Mouse (Mus musculus) stomach, embryonic 15.5 days (tissue): ENCODE measurements around the gene Pnpla7. TPM values are rescaled to one million over a fixed set of nuclear protein-coding genes. Genes with fewer than 3 reads are reported as not detected.

Source experiments
- ATAC-seq: fragments of 200-750 bp; cut with Nextera tagmentation; 2 replicates; pipeline ENCODE4 v1.8.0; 2017; ENCODE audit warnings: low read depth, moderate number of reproducible peaks, moderate TSS enrichment; ENCODE audit not compliant: insufficient read depth, low FRiP score
- H3K27ac ChIP-seq: fragments of 300-500 bp; sonication (generic); 2 replicates; pipeline ENCODE4 v1.5.1; 2015; ENCODE audit warnings: mild to moderate bottlenecking, inconsistent platforms
- H3K27me3 ChIP-seq: fragments of 300-500 bp; sonication (generic); replicated peaks from 2 replicates; pipeline ENCODE4 v1.6.1; 2015; ENCODE audit warnings: inconsistent platforms
- H3K36me3 ChIP-seq: fragments of 300-500 bp; sonication (generic); 2 replicates; pipeline ENCODE4 v1.6.1; 2015; ENCODE audit warnings: inconsistent platforms
- H3K4me1 ChIP-seq: fragments of 300-500 bp; sonication (generic); 2 replicates; pipeline ENCODE4 v1.6.1; 2015; ENCODE audit warnings: inconsistent platforms
- H3K4me2 ChIP-seq: fragments of 300-500 bp; sonication (generic); 2 replicates; pipeline ENCODE4 v1.6.1; 2015; ENCODE audit warnings: mild to moderate bottlenecking, inconsistent platforms
- H3K4me3 ChIP-seq: fragments of 300-500 bp; sonication (generic); replicated peaks from 2 replicates; pipeline ENCODE4 v1.5.1; 2015; ENCODE audit warnings: inconsistent platforms
- H3K9ac ChIP-seq: fragments of 300-500 bp; sonication (generic); 2 replicates; pipeline ENCODE4 v1.6.1; 2015; ENCODE audit warnings: inconsistent platforms
- H3K9me3 ChIP-seq: fragments of 300-500 bp; sonication (generic); 2 replicates; pipeline ENCODE4 v1.6.1; 2016; ENCODE audit warnings: inconsistent platforms
- WGBS: fragments of 180-500 bp; shearing (Covaris S2); methylation state at CpG from one replicate; pipeline ENCODE4 v1.1.7; 2015; 5-methylcytosine and 5-hydroxymethylcytosine counted together
- polyA plus RNA-seq: library from polyadenylated mRNA; unstranded; fragments of >200 nt; fragmentation: Nextera tagmentation; extraction: Ambion mirVana; gene quantifications from 2 replicates; pipeline ENCODE4 v1.2.1, GENCODE M21; 2015

The Pnpla7 gene
- polyA plus RNA-seq, 1 experiment from 2014 or later: 8.6 TPM

DNA sequence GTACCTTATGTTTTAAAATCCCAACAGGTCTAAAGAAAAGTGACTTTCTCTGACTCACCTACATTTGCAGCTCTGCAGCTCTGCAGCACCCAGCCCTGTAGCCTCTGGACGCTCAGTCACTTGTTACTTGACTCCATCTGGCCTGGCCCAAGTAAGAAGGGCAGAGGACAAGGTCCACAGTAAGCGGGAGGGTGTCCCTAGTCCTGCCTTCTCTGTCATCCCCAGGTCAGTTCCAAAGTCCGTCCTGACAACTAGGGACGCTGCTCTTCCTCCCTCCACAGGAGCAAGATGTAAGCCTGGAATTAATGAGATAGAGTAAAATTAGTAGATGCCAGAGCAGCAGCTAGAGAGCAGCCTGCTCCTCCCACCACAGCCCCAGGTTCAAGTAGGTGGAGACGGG is 104.2 kb downstream of the Pnpla7 start, which contains the start of gene Entpd8:
TSS of gene Entpd8 (plus strand) at position 229 of the 400 bp plus-strand sequence.
- Histone ChIP-seq H3K27me3 (no peaks in the 10 kb centered on the region), H3K9me3 (no peaks in the 10 kb centered on the region), H3K4me3 (no peak within 1 kb of the TSS), H3K36me3 (no peaks in the 10 kb centered on the region), H3K27ac (peak within 1 kb of the TSS; percentile 46; the same call in 1 of the 2 replicates), H3K4me2 (no peak within 1 kb of the TSS), H3K4me1 (0 out of 2 replicates have a peak, but pooled peaks cover 4% of the 10 kb centered on the region), H3K9ac (no peak within 1 kb of the TSS)
- WGBS: 50% methylated on average over 5 of the region's 5 CpGs
- ATAC-seq: peak; percentile 35; the same call in 1 of the 2 replicates

- WGBS: 77% methylated on average over 4 of the region's 4 CpGs
- H3K4me3 ChIP-seq: no peak overlapping the region
- no peaks in the 10 kb centered on the region for H3K36me3 ChIP-seq
- ATAC-seq: peak; percentile 51
- no peaks in the 10 kb centered on the region for H3K27me3 ChIP-seq
- no peak overlapping the region for H3K9ac ChIP-seq
- no peak overlapping the region for H3K27ac ChIP-seq
- H3K4me2 ChIP-seq: no peak overlapping the region
- 0 out of 2 replicates have a peak, but pooled peaks cover 4% of the 10 kb centered on the region for H3K4me1 ChIP-seq
- no peaks in the 10 kb centered on the region for H3K9me3 ChIP-seq
Observed at GRCm38 (mm10) chr2:25083697-25084096, 107.9 kb downstream of the Pnpla7 start.

- no peak overlapping the region for H3K9ac ChIP-seq
- no peak overlapping the region for H3K4me3 ChIP-seq
- ATAC-seq: no peak
- H3K36me3 ChIP-seq: no peaks in the 10 kb centered on the region
- 87% methylated on average over 5 of the region's 5 CpGs for WGBS
- no peak overlapping the region for H3K27ac ChIP-seq
- H3K4me2 ChIP-seq: no peak overlapping the region
- no peaks in the 10 kb centered on the region for H3K9me3 ChIP-seq
- no peaks in the 10 kb centered on the region for H3K27me3 ChIP-seq
- 0 out of 2 replicates have a peak, but pooled peaks cover 4% of the 10 kb centered on the region for H3K4me1 ChIP-seq
Observed at GRCm38 (mm10) chr2:25085571-25085970, 109.7 kb downstream of the Pnpla7 start.

- no peak for ATAC-seq
- no peak overlapping the region for H3K27ac ChIP-seq
- WGBS: 92% methylated on average over 2 of the region's 2 CpGs
Observed at GRCm38 (mm10) chr2:25087842-25088241, 112.0 kb downstream of the Pnpla7 start.

DNA sequence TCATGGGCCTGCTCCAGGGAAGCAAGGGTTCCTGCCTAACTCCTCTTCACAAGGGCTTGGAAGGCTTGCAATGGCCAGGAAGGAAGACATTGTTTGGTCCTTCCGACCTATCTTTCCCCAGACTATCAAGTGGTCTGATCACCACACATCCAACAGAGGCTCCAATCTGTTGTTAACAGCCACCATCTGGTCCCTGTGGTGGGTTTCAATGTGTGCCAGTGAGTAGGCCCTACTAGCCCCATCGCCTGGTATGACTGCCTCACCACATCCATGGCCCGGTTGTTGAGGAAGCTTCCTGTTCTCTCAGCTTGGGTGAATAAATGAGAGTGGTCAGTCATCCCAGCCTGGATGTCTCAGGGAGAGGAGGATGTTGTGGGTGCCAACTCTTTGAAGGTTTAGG is 112.8 kb downstream of the Pnpla7 start:
- no peak overlapping the region for H3K27ac ChIP-seq
- H3K27me3 ChIP-seq: no peaks in the 10 kb centered on the region
- WGBS: 73% methylated on average over 3 of the region's 3 CpGs
- H3K4me3 ChIP-seq: no peak overlapping the region
- H3K4me1 ChIP-seq: 0 out of 2 replicates have a peak, but pooled peaks cover under 1% of the 10 kb centered on the region
- no peak overlapping the region for H3K9ac ChIP-seq
- no peaks in the 10 kb centered on the region for H3K9me3 ChIP-seq
- ATAC-seq: no peak
- H3K4me2 ChIP-seq: no peak overlapping the region
- H3K36me3 ChIP-seq: no peaks in the 10 kb centered on the region

More at GRCm38 (mm10) chr2:25087842-25088241, 112.0 kb downstream of the Pnpla7 start:
- no peak overlapping the region for H3K9ac ChIP-seq
- H3K27me3 ChIP-seq: no peaks in the 10 kb centered on the region
- no peak overlapping the region for H3K4me2 ChIP-seq
- 0 out of 2 replicates have a peak, but pooled peaks cover 4% of the 10 kb centered on the region for H3K4me1 ChIP-seq
- H3K4me3 ChIP-seq: no peak overlapping the region
- H3K9me3 ChIP-seq: no peaks in the 10 kb centered on the region
- no peaks in the 10 kb centered on the region for H3K36me3 ChIP-seq

DNA sequence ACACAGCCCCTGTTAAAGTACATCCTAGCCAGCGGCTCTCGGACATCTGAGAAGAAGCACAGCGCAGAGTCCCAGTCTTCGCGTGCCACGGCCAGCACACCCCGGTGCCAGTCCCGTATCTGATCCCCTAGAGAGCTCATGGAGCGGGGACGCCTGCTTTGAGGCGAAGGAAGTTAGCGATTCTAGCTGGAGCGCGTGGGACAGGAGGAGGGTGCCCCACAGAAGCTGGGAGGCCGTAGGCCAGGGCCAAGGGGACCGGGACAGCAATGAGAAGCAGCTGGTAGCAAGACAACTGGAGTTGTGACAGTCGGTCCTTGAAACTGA is 118.9 kb downstream of the Pnpla7 start:
- 0 out of 2 replicates have a peak overlapping the region, but pooled peaks have one; percentile 19 for H3K9ac ChIP-seq
- peaks cover 8% of the 10 kb centered on the region; the same call in 1 of the 2 replicates for H3K4me1 ChIP-seq
- WGBS: 41% methylated on average over 17 of the region's 17 CpGs
- no peaks in the 10 kb centered on the region for H3K27me3 ChIP-seq
- no peak; the same call in 1 of the 2 replicates for ATAC-seq
- H3K27ac ChIP-seq: no peak overlapping the region
- peak overlapping the region; percentile 25 for H3K4me3 ChIP-seq
- H3K36me3 ChIP-seq: no peaks in the 10 kb centered on the region
- peak overlapping the region; percentile 56 for H3K4me2 ChIP-seq
- no peaks in the 10 kb centered on the region for H3K9me3 ChIP-seq

DNA sequence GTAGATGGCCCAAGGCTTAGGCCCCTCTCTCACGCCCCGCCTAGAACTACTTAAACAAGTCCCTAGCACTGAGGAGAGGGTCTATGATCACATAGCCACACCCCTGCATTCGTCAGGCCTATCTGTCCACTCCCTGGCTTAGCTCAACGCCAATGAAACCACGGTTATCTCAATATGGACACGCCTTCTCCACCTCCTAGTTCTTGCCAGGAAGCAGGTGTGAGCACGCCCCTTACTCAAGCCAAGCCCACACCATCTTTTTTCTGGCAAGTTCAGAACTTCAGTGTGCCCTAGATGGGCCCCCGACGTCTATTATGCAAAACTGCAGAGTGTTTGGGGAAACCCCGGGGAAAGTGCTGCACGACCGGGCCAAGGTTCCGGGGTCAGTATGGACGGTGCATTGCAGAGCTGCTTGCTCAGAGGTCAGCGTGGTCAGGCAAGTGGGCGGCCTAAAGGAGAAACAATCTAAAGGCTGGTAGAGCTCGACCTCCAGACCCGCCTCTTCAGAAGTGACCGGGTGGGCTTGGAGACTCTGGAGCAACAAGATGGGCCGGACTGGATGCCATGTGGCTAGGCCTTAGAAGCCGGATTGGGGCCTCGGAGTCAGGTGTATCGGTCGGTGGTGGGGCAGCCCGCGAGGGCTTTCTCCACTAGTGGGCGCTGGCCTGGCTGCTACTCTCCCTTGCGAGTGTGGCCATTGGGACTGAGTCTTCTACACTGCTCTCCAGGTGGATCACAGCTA is 119.4 kb downstream of the Pnpla7 start, which contains the start of gene Noxa1:
TSS of gene Noxa1 (minus strand) at position 41 of the 742 bp plus-strand sequence.
- no peaks in the 10 kb centered on the region for H3K27me3 ChIP-seq
- 0 out of 2 replicates have a peak within 1 kb of the TSS, but pooled peaks have one; percentile 19 for H3K9ac ChIP-seq
- peak within 1 kb of the TSS; percentile 56 for H3K4me2 ChIP-seq
- no peaks in the 10 kb centered on the region for H3K36me3 ChIP-seq
- H3K9me3 ChIP-seq: no peaks in the 10 kb centered on the region
- H3K27ac ChIP-seq: no peak within 1 kb of the TSS; the same call in 1 of the 2 replicates
- peaks cover 8% of the 10 kb centered on the region; the same call in 1 of the 2 replicates for H3K4me1 ChIP-seq
- peak; percentile 89 for ATAC-seq
- 40% methylated on average over 28 of the region's 28 CpGs for WGBS
- peak within 1 kb of the TSS; percentile 25 for H3K4me3 ChIP-seq

DNA sequence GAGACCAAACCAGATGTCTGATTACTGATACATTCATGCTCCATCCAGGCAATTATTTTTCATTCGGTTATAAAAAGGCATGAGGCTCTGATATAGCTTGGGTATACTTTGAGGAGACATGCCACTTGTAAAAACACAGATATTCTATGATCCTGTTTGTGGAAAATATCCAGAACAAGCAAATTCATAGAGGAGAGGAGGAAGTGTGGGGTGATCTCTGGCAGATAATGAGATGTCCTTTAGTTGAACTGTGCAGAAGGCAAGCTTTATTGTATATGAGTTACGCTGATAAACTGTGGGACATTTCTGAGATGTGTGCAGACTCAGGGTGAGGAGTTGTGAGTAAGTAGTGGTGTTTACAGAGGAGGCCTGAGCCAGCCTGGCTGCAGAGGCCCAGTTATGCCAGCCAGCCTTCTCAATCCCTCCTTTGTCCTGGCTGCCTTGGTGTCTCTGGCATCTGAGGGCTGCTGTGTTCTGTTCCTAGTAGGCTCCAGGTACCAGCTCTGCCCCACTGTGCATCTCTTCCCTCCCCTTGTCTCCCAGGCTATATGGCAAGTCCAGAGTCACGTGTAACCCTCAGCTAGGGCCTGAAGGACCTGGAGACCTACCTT is 122.3 kb downstream of the Pnpla7 start:
- no peaks in the 10 kb centered on the region for H3K36me3 ChIP-seq
- H3K27ac ChIP-seq: 0 out of 2 replicates have a peak overlapping the region, but pooled peaks have one; percentile 22
- no peak overlapping the region for H3K4me2 ChIP-seq
- H3K4me3 ChIP-seq: no peak overlapping the region
- no peaks in the 10 kb centered on the region for H3K9me3 ChIP-seq
- peaks cover 8% of the 10 kb centered on the region; the same call in 1 of the 2 replicates for H3K4me1 ChIP-seq
- 58% methylated on average over 3 of the region's 3 CpGs for WGBS
- H3K27me3 ChIP-seq: no peaks in the 10 kb centered on the region
- no peak overlapping the region for H3K9ac ChIP-seq
- no peak for ATAC-seq

- ATAC-seq: 0 out of 2 replicates have a peak, but pooled peaks have one; percentile 33
- H3K4me1 ChIP-seq: peaks cover 8% of the 10 kb centered on the region; the same call in 1 of the 2 replicates
- WGBS: 53% methylated on average over 5 of the region's 5 CpGs
- H3K4me3 ChIP-seq: no peak overlapping the region
- no peak overlapping the region for H3K4me2 ChIP-seq
- no peaks in the 10 kb centered on the region for H3K27me3 ChIP-seq
- H3K36me3 ChIP-seq: no peaks in the 10 kb centered on the region
- no peak overlapping the region for H3K27ac ChIP-seq
- H3K9ac ChIP-seq: no peak overlapping the region
- no peaks in the 10 kb centered on the region for H3K9me3 ChIP-seq
Observed at GRCm38 (mm10) chr2:25098956-25099355, 123.1 kb downstream of the Pnpla7 start.

- Histone ChIP-seq H3K4me2 (no peak overlapping the region), H3K27me3 (no peaks in the 10 kb centered on the region), H3K4me1 (peaks cover 5% of the 10 kb centered on the region; the same call in 1 of the 2 replicates), H3K9me3 (no peaks in the 10 kb centered on the region), H3K27ac (no peak overlapping the region), H3K9ac (no peak overlapping the region), H3K4me3 (no peak overlapping the region), H3K36me3 (no peaks in the 10 kb centered on the region)
- no peak for ATAC-seq
- 75% methylated on average over 3 of the region's 3 CpGs for WGBS
Observed at GRCm38 (mm10) chr2:25099703-25100102, 123.9 kb downstream of the Pnpla7 start.
